9 mouse cellular contexts compared by ENCODE assay signal in the genomic region with DNA sequence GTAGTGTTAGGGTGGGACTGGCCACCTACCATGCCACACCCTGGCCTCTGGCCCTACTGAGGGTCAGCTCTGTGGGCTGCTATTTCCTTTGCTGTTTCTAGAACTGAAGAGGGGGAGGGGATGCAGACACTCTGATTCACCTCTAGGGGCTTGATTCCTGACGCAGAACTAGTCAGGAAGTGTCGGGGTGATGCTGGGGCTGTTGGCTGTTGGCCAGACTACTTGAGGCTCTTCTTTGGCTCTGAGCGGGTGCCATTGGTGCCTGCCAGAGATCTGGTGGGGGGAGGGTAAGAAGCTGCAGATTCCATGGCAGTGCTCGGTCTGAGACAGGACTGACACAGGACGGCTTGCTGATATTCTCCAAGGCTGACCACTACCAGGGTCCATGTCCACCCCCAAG. TPM values are rescaled to one million over a fixed set of nuclear protein-coding genes. Genes with fewer than 3 reads are reported as not detected.
DNase-seq lines count a peak whose midpoint lies in the region; ATAC-seq and TF ChIP-seq lines count a peak whose summit lies in the region.
"Had no signal": no experiment of that assay in that cellular context is flagged by ENCODE, and none has a peak within 500 bp of the region (broad histone marks: within the 10 kb centered on the region; RNA-seq: fewer than 3 reads in every experiment).

No protein-coding gene starts in this region.

- H3K9me3 ChIP-seq in hindbrain, embryonic 16.5 days (ENCODE audit: control insufficient read depth, low read length) = no peaks in the 10 kb centered on the region
- H3K9me3 ChIP-seq in hindbrain, embryonic 10.5 days = no peaks in the 10 kb centered on the region
- H3K9me3 ChIP-seq in CH12.LX (replicated peaks; ENCODE audit: low read length) = no peaks in the 10 kb centered on the region
- H3K9me3 ChIP-seq: liver, embryonic 15.5 days had no signal

- H3K4me3 ChIP-seq in hindbrain, embryonic 16.5 days (ENCODE audit: low read length) = no peak overlapping the region
- H3K4me3 ChIP-seq in hindbrain, embryonic 10.5 days = no peak overlapping the region
- H3K4me3 ChIP-seq in CH12.LX (replicated peaks in 1 of 3; ENCODE audit: low read depth in 2 of 3, low read length in 2 of 3, poor library complexity in 1 of 3) = no peak overlapping the region
- H3K4me3 ChIP-seq: liver, embryonic 15.5 days had no signal

- no peak for TF ChIP-seq POLR2A in CH12.LX (IDR thresholded peaks at IDR 0.05; ENCODE audit: low read depth, low read length)

- ATAC-seq in hindbrain, embryonic 16.5 days = 0 out of 2 replicates have a peak, but pooled peaks have one; percentile 21

- no peaks in the 10 kb centered on the region for H3K79me2 ChIP-seq in CH12.LX (replicated peaks; ENCODE audit: control insufficient read depth, extremely low read depth, insufficient read depth, poor library complexity, severe bottlenecking)

- H3K27me3 ChIP-seq in hindbrain, embryonic 16.5 days (replicated peaks; ENCODE audit: control insufficient read depth, insufficient read depth, low read length) = peaks cover 18% of the 10 kb centered on the region
- H3K27me3 ChIP-seq in hindbrain, embryonic 10.5 days (ENCODE audit: insufficient read depth, poor library complexity, severe bottlenecking) = peaks cover 55% of the 10 kb centered on the region
- peaks cover 31% of the 10 kb centered on the region for H3K27me3 ChIP-seq in CH12.LX (replicated peaks)

- H3K4me2 ChIP-seq in hindbrain, embryonic 16.5 days (ENCODE audit: low read length) = no peak overlapping the region
- no peak overlapping the region for H3K4me2 ChIP-seq in CH12.LX (ENCODE audit: insufficient read depth, low read depth, poor library complexity, severe bottlenecking)
- H3K4me2 ChIP-seq: liver, embryonic 15.5 days had no signal

- TF ChIP-seq RAD21 in CH12.LX (IDR thresholded peaks at IDR 0.05; ENCODE audit: low read depth, low read length) = no peak; the same call in none of the 2 replicates

- peak in 1 of 2 experiments; percentile 45; a peak in 2 of 4 replicates for TF ChIP-seq CTCF in CH12.LX (conservative IDR thresholded peaks at IDR 0.05 in 1 of 2, IDR thresholded peaks at IDR 0.05 in 1 of 2; ENCODE audit: low read depth in 2 of 2, low read length in 2 of 2)

- TF ChIP-seq EP300 in CH12.LX (IDR thresholded peaks at IDR 0.05; ENCODE audit: low read length) = no peak

- H3K4me1 ChIP-seq in hindbrain, embryonic 16.5 days (ENCODE audit: control insufficient read depth, insufficient read depth, low read depth, low read length) = peaks cover 18% of the 10 kb centered on the region
- H3K4me1 ChIP-seq in hindbrain, embryonic 10.5 days (replicated peaks) = peaks cover 54% of the 10 kb centered on the region
- peaks cover 28 to 72% of the 10 kb centered on the region in 2 experiments for H3K4me1 ChIP-seq in CH12.LX (ENCODE audit: control insufficient read depth in 1 of 2, insufficient read depth in 2 of 2)

- no peak overlapping the region for H3K27ac ChIP-seq in hindbrain, embryonic 16.5 days (ENCODE audit: low read depth, low read length)
- no peak overlapping the region for H3K27ac ChIP-seq in hindbrain, embryonic 10.5 days
- H3K27ac ChIP-seq in CH12.LX (ENCODE audit: insufficient read depth, low read depth) = no peak overlapping the region
- H3K27ac ChIP-seq: liver, embryonic 15.5 days had no signal

- dilution Hi-C loops in CH12.LX (cut with MboI; ENCODE audit: extremely low pct_ligation_motif_present, extremely low pct_unique_long_range_greater_than_20kb, low sequenced_read_pairs) = no loop called here

- in situ Hi-C loops in CH12.LX (cut with MboI; ENCODE audit: low pct_ligation_motif_present, low pct_unique_long_range_greater_than_20kb, low sequenced_read_pairs) = loop anchor here (25.0 kb wide), 1 partner anchor 575 kb away; a partner anchor contains a TSS

- 23% methylated on average over 5 of the region's 5 CpGs for WGBS in hindbrain, embryonic 16.5 days
- WGBS in hindbrain, embryonic 10.5 days = 57% methylated on average over 5 of the region's 5 CpGs

- H3K9ac ChIP-seq in hindbrain, embryonic 16.5 days (ENCODE audit: low read depth, low read length) = no peak overlapping the region
- H3K9ac ChIP-seq in CH12.LX (ENCODE audit: insufficient read depth, low read depth) = no peak overlapping the region
- H3K9ac ChIP-seq: liver, embryonic 15.5 days had no signal

- no peaks in the 10 kb centered on the region for H3K36me3 ChIP-seq in hindbrain, embryonic 16.5 days (ENCODE audit: control insufficient read depth, insufficient read depth, low read length)
- H3K36me3 ChIP-seq in hindbrain, embryonic 10.5 days = no peaks in the 10 kb centered on the region
- H3K36me3 ChIP-seq in CH12.LX (replicated peaks in 1 of 2; ENCODE audit: control insufficient read depth in 1 of 2, insufficient read depth in 1 of 2, low read length in 1 of 2) = no peaks in the 10 kb centered on the region
- H3K36me3 ChIP-seq: liver, embryonic 15.5 days had no signal

- no peak for DNase-seq in hindbrain, embryonic 10.5 days (ENCODE audit: low spot score)
- DNase-seq in 3134 (ENCODE audit: extremely low read depth, insufficient read length, low spot score) = peak; percentile 76
- peak; percentile 44 for DNase-seq in CH12.LX (ENCODE audit: extremely low read depth)
- peak; percentile 77 for DNase-seq in induced T-regulatory cell, adult 2 months (ENCODE audit: low read depth)
- peak; percentile 20 for DNase-seq in yolk sac, embryonic 10.5 days (ENCODE audit: low spot score)
- no peak for DNase-seq in c-Kit-positive CD71-positive TER-119-positive erythroid progenitor cells, embryonic 14.5 days (ENCODE audit: low spot score)
- DNase-seq in urinary bladder, postnatal 14 days (ENCODE audit: low spot score) = no peak

TF ChIP-seq in CH12.LX, 34 proteins besides CTCF, POLR2A, EP300 and RAD21:
- TF ChIP-seq CHD2 (IDR thresholded peaks at IDR 0.05; ENCODE audit: low read length) (peak; percentile 74), JUND (conservative IDR thresholded peaks at IDR 0.05; ENCODE audit: low read depth, low read length) (no peak), MAZ (IDR thresholded peaks at IDR 0.05; ENCODE audit: low read depth, low read length) (no peak), NRF1 (IDR thresholded peaks at IDR 0.05; ENCODE audit: low read depth, low read length) (no peak), ZKSCAN1 (IDR thresholded peaks at IDR 0.05; ENCODE audit: borderline replicate concordance, low read depth, low read length) (no peak), ZC3H11A (IDR thresholded peaks at IDR 0.05; ENCODE audit: low read depth, low read length) (no peak), MYC (IDR thresholded peaks at IDR 0.05; ENCODE audit: low read depth, low read length) (no peak), BHLHE40 (IDR thresholded peaks at IDR 0.05; ENCODE audit: low read depth, low read length) (peak; percentile 6; the same call in 1 of the 2 replicates), POLR2AphosphoS2 (IDR thresholded peaks at IDR 0.05; ENCODE audit: low read depth, low read length) (no peak), TCF12 (IDR thresholded peaks at IDR 0.05; ENCODE audit: low read depth, low read length) (no peak), ZNF384 (IDR thresholded peaks at IDR 0.05; ENCODE audit: low read depth, low read length) (no peak), KAT2A (IDR thresholded peaks at IDR 0.05; ENCODE audit: insufficient replicate concordance, low read length) (no peak), ELF1 (IDR thresholded peaks at IDR 0.05; ENCODE audit: low read depth, low read length) (peak; percentile 31; the same call in 1 of the 2 replicates), UBTF (IDR thresholded peaks at IDR 0.05; ENCODE audit: low read depth, low read length) (no peak), MEF2A (IDR thresholded peaks at IDR 0.05; ENCODE audit: borderline replicate concordance, low read depth, low read length) (no peak), CHD1 (IDR thresholded peaks at IDR 0.05; ENCODE audit: low read depth, low read length) (no peak), ETS1 (conservative IDR thresholded peaks at IDR 0.05; ENCODE audit: low read depth, low read length) (no peak), TBP (conservative IDR thresholded peaks at IDR 0.05; ENCODE audit: low read depth, low read length) (no peak), MXI1 (IDR thresholded peaks at IDR 0.05; ENCODE audit: low read depth, low read length) (no peak), JUN (IDR thresholded peaks at IDR 0.05; ENCODE audit: insufficient read depth, low read depth, low read length) (no peak), GABPA (IDR thresholded peaks at IDR 0.05; ENCODE audit: insufficient replicate concordance, low read depth, low read length) (no peak), E2F4 (IDR thresholded peaks at IDR 0.05; ENCODE audit: insufficient replicate concordance, low read depth, low read length) (no peak), USF1 (IDR thresholded peaks at IDR 0.05; ENCODE audit: low read depth, low read length) (no peak), NELFE (IDR thresholded peaks at IDR 0.05; ENCODE audit: low read depth, low read length) (no peak), USF2 (conservative IDR thresholded peaks at IDR 0.05; ENCODE audit: low read depth, low read length) (no peak), IRF4 (IDR thresholded peaks at IDR 0.05; ENCODE audit: low read depth, low read length) (peak; percentile 9; the same call in 1 of the 2 replicates), RCOR1 (conservative IDR thresholded peaks at IDR 0.05; ENCODE audit: low read depth, low read length) (no peak)

RNA-seq across cellular contexts. Expression of a gene that starts 4.6 kb away (rescaled TPM):
- 0.05 TPM in 1 of 2 replicates, not detected in the other for polyA plus RNA-seq in hindbrain, embryonic 16.5 days (2015; fragmentation: Nextera tagmentation; extraction: Ambion mirVana)
- 0.05 and 0.09 TPM in 2 replicates for polyA plus RNA-seq in hindbrain, embryonic 10.5 days (2016; fragmentation: Nextera tagmentation; extraction: Ambion mirVana)
- total RNA-seq in CH12.LX (2012; rRNA removed) = 0.42 and 1.8 TPM in 2 replicates
- total RNA-seq in CH12.LX (2014; rRNA removed) = 0.05 and 0.15 TPM in 2 replicates
- polyA plus RNA-seq in CH12.LX (2012; ENCODE audit: insufficient read length, low read depth) = 0.07 and 0.17 TPM in 2 replicates
- polyA plus RNA-seq: liver, embryonic 15.5 days had no signal

RNA-seq across cellular contexts. Expression of a gene that starts 25.7 kb away (rescaled TPM):
- not detected in 2 replicates for polyA plus RNA-seq in hindbrain, embryonic 16.5 days (2015; fragmentation: Nextera tagmentation; extraction: Ambion mirVana)
- polyA plus RNA-seq in hindbrain, embryonic 10.5 days (2016; fragmentation: Nextera tagmentation; extraction: Ambion mirVana) = 0.09 TPM in 1 of 2 replicates, not detected in the other
- total RNA-seq in CH12.LX (2012; rRNA removed) (11.0 and 12.8 TPM in 2 replicates), CH12.LX (2014; rRNA removed) (11.8 and 15.1 TPM in 2 replicates)
- 10.4 and 12.5 TPM in 2 replicates for polyA plus RNA-seq in CH12.LX (2012; ENCODE audit: insufficient read length, low read depth)

RNA-seq across cellular contexts. Expression of a gene that starts 43.9 kb away (rescaled TPM):
- 6.7 and 7.4 TPM in 2 replicates for polyA plus RNA-seq in hindbrain, embryonic 16.5 days (2015; fragmentation: Nextera tagmentation; extraction: Ambion mirVana)
- polyA plus RNA-seq in hindbrain, embryonic 10.5 days (2016; fragmentation: Nextera tagmentation; extraction: Ambion mirVana) = 2.7 and 3.6 TPM in 2 replicates
- total RNA-seq in CH12.LX (2012; rRNA removed) (4.7 and 5.8 TPM in 2 replicates), CH12.LX (2014; rRNA removed) (13.0 TPM in 2 replicates)
- polyA plus RNA-seq in CH12.LX (2012; ENCODE audit: insufficient read length, low read depth) = 18.2 and 23.7 TPM in 2 replicates

Comparison
In these comparisons a context has a peak if more than half of its experiments do, and no peak if none do; other contexts are left out.
1. DNase-seq: peak in 3134 (single experiment), CH12.LX (single experiment), induced T-regulatory cell, adult 2 months (single experiment) and yolk sac, embryonic 10.5 days (single experiment); none in hindbrain, embryonic 10.5 days (single experiment), c-Kit-positive CD71-positive TER-119-positive erythroid progenitor cells, embryonic 14.5 days (single experiment) and urinary bladder, postnatal 14 days (single experiment).
2. RNA of a gene that starts 25.7 kb away (polyA plus RNA-seq): 10.4 to 12.5 TPM in CH12.LX; 0.09 TPM in hindbrain, embryonic 10.5 days and not detected in hindbrain, embryonic 16.5 days; every median in the first group is over 10 times any median in the second.